ENCODE assay signal across 8 mouse cellular contexts in genomic region chr11:102184646-102185495, GRCm38 (mm10). TPM values are rescaled to one million over a fixed set of nuclear protein-coding genes. Genes with fewer than 3 reads are reported as not detected.
DNase-seq lines count a peak whose midpoint lies in the region; ATAC-seq and TF ChIP-seq lines count a peak whose summit lies in the region.

Gene Lsm12, minus strand, starts transcription at chr11:102185296.

- H3K4me1 ChIP-seq in embryonic facial prominence, embryonic 14.5 days (ENCODE audit: control insufficient read depth, insufficient read depth, low read length): peaks cover 13% of the 10 kb centered on the region
- peaks cover 4% of the 10 kb centered on the region; the same call in 1 of the 2 replicates for H3K4me1 ChIP-seq in limb, embryonic 14.5 days (ENCODE audit: control insufficient read depth, insufficient read depth, low read length)
- 0 out of 2 replicates have a peak, but pooled peaks cover 8% of the 10 kb centered on the region for H3K4me1 ChIP-seq in midbrain, postnatal 0 days (ENCODE audit: insufficient read depth, low read length)

- H3K36me3 ChIP-seq in embryonic facial prominence, embryonic 14.5 days (ENCODE audit: control insufficient read depth, insufficient read depth, low read length): peaks cover 30% of the 10 kb centered on the region
- peaks cover 26% of the 10 kb centered on the region for H3K36me3 ChIP-seq in limb, embryonic 14.5 days (ENCODE audit: control insufficient read depth, insufficient read depth, low read length)
- peaks cover 9% of the 10 kb centered on the region; the same call in 1 of the 2 replicates for H3K36me3 ChIP-seq in midbrain, postnatal 0 days (ENCODE audit: insufficient read depth, low read length)

- peak within 1 kb of the TSS; percentile 95 for H3K9ac ChIP-seq in embryonic facial prominence, embryonic 14.5 days (ENCODE audit: low read depth, low read length)
- peak within 1 kb of the TSS; percentile 90 for H3K9ac ChIP-seq in limb, embryonic 14.5 days (ENCODE audit: low read depth, low read length, severe bottlenecking)
- H3K9ac ChIP-seq in midbrain, postnatal 0 days (replicated peaks; ENCODE audit: low read length, poor library complexity, severe bottlenecking): peak within 1 kb of the TSS; percentile 92

- peak within 1 kb of the TSS; percentile 93 for H3K4me3 ChIP-seq in embryonic facial prominence, embryonic 14.5 days (ENCODE audit: low read depth, low read length)
- H3K4me3 ChIP-seq in limb, embryonic 14.5 days (replicated peaks; ENCODE audit: low read length): peak within 1 kb of the TSS; percentile 80
- peak within 1 kb of the TSS; percentile 86 for H3K4me3 ChIP-seq in midbrain, postnatal 0 days (ENCODE audit: low read depth, low read length)

- ATAC-seq in embryonic facial prominence, embryonic 14.5 days (ENCODE audit: low read depth): peak; percentile 87
- peak; percentile 86 for ATAC-seq in limb, embryonic 14.5 days (ENCODE audit: low FRiP score, low read depth)
- peak; percentile 87 for ATAC-seq in midbrain, postnatal 0 days (ENCODE audit: low FRiP score)

- DNase-seq in 3T3-L1 (ENCODE audit: low read depth, low spot score): peak; percentile 89
- DNase-seq in adrenal gland, postnatal 4 days (ENCODE audit: low spot score in 2 of 2): peak; percentile 89 to 92
- DNase-seq in embryonic facial prominence, embryonic 14.5 days (ENCODE audit: low spot score): peak; percentile 95
- peak; percentile 92 for DNase-seq in heart, adult 8-10 months (ENCODE audit: low spot score)
- DNase-seq in kidney, adult 9 months: peak; percentile 95
- peak; percentile 90 for DNase-seq in limb, embryonic 14.5 days (ENCODE audit: low spot score)
- DNase-seq in midbrain, postnatal 0 days (ENCODE audit: low spot score): peak; percentile 94
- DNase-seq in spleen, postnatal 14 days (ENCODE audit: low spot score in 2 of 2): peak; percentile 99

- TF ChIP-seq POLR2A in limb, embryonic 14.5 days (IDR thresholded peaks at IDR 0.05; ENCODE audit: borderline replicate concordance, extremely low read depth, insufficient read depth, insufficient read length): peak; percentile 75; the same call in 1 of the 2 replicates

- peak within 1 kb of the TSS; percentile 95 for H3K27ac ChIP-seq in embryonic facial prominence, embryonic 14.5 days (replicated peaks; ENCODE audit: low read depth, low read length)
- H3K27ac ChIP-seq in limb, embryonic 14.5 days (replicated peaks; ENCODE audit: low read depth, low read length): peak within 1 kb of the TSS; percentile 92
- H3K27ac ChIP-seq in midbrain, postnatal 0 days (ENCODE audit: low read depth, low read length): peak within 1 kb of the TSS; percentile 95

- TF ChIP-seq CTCF in midbrain, postnatal 0 days (IDR thresholded peaks at IDR 0.05): no peak

- H3K9me3 ChIP-seq in embryonic facial prominence, embryonic 14.5 days (ENCODE audit: control insufficient read depth, low read length): no peaks in the 10 kb centered on the region
- H3K9me3 ChIP-seq in limb, embryonic 14.5 days (ENCODE audit: control insufficient read depth, low read length): no peaks in the 10 kb centered on the region
- no peaks in the 10 kb centered on the region for H3K9me3 ChIP-seq in midbrain, postnatal 0 days (ENCODE audit: low read length)

- H3K27me3 ChIP-seq in embryonic facial prominence, embryonic 14.5 days (replicated peaks; ENCODE audit: control insufficient read depth, insufficient read depth, low read length): no peaks in the 10 kb centered on the region
- H3K27me3 ChIP-seq in limb, embryonic 14.5 days (ENCODE audit: control insufficient read depth, insufficient read depth, low read length): no peaks in the 10 kb centered on the region
- H3K27me3 ChIP-seq in midbrain, postnatal 0 days (ENCODE audit: insufficient read depth, low read length): no peaks in the 10 kb centered on the region

- H3K4me2 ChIP-seq in embryonic facial prominence, embryonic 14.5 days (ENCODE audit: low read depth, low read length): peak within 1 kb of the TSS; percentile 78
- H3K4me2 ChIP-seq in limb, embryonic 14.5 days (replicated peaks; ENCODE audit: low read depth, low read length, severe bottlenecking): peak within 1 kb of the TSS; percentile 62
- peak within 1 kb of the TSS; percentile 72 for H3K4me2 ChIP-seq in midbrain, postnatal 0 days (ENCODE audit: low read depth, low read length, poor library complexity, severe bottlenecking)

- WGBS in embryonic facial prominence, embryonic 14.5 days: under 1% methylated on average over 56 of the region's 70 CpGs
- under 1% methylated on average over 49 of the region's 70 CpGs for WGBS in limb, embryonic 14.5 days
- under 1% methylated on average over 67 of the region's 70 CpGs for WGBS in midbrain, postnatal 0 days

RNA-seq across cellular contexts. Expression of gene Lsm12, which starts in this region (rescaled TPM):
- total RNA-seq in adrenal gland, postnatal 4 days (2021): 10 to 100 TPM; 83.5 to 83.6 TPM
- polyA plus RNA-seq in embryonic facial prominence, embryonic 14.5 days (2014; fragmentation: Nextera tagmentation; extraction: Ambion mirVana): 92.9 and 98.4 TPM in 2 replicates
- 10 to 100 TPM; 45.4 to 51.9 (median 48.8) TPM for total RNA-seq in heart, adult 8-10 months (2022)
- polyA plus RNA-seq in limb, embryonic 14.5 days (2012; rRNA removed): 38.5 and 40.0 TPM in 2 replicates
- 83.8 and 86.0 TPM in 2 replicates for polyA plus RNA-seq in limb, embryonic 14.5 days (2014; fragmentation: Nextera tagmentation; extraction: Ambion mirVana)
- total RNA-seq in midbrain, postnatal 0 days (2014; rRNA removed): 77.7 and 86.2 TPM in 2 replicates
- 130 and 147 TPM in 2 replicates for polyA plus RNA-seq in midbrain, postnatal 0 days (2015; fragmentation: Nextera tagmentation; extraction: Ambion mirVana)

Comparison
In these comparisons a context has a peak if more than half of its experiments do, and no peak if none do; other contexts are left out.
1. Peak in every context shown above with its lines: DNase-seq, ATAC-seq, H3K4me3 ChIP-seq and H3K27ac ChIP-seq.